Mouse (Mus musculus): ENCODE data around the gene Myadml2.

DNA sequence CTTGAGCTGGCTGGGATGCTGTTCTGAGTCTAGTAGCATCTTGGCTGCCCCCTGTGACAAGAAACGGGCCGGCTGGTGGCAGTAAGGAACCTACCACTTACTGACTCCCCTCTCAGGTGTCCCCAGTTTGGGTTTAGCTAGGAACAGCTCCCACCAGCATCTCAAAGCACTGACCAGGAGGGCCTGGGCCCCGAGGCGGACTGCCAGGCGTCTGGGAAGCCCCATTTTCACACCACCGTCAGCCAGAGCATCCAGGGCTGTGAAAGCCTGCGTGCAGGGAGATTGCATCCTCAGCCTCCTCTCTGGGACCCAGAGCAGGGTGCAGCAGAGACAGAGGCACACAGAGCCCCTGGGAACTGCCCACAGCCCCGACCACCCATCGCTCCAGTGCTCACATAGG, 6.7 kb downstream of the Myadml2 start:
- TF ChIP-seq MAZ (IDR thresholded peaks at IDR 0.05; ENCODE audit: low read depth, low read length) (no peak), MXI1 (IDR thresholded peaks at IDR 0.05; ENCODE audit: low read depth, low read length) (no peak), CTCF (conservative IDR thresholded peaks at IDR 0.05 in 1 of 2, IDR thresholded peaks at IDR 0.05 in 1 of 2; ENCODE audit: low read depth in 2 of 2, low read length in 2 of 2) (no peak), POLR2A (IDR thresholded peaks at IDR 0.05; ENCODE audit: low read depth, low read length) (no peak)
